Mouse (Mus musculus) forebrain, embryonic 12.5 days (tissue): ENCODE results near the gene Naif1. TPM values are rescaled to one million over a fixed set of nuclear protein-coding genes. Genes with fewer than 3 reads are reported as not detected.

Experiments used
- ATAC-seq: fragments of 200-750 bp; cut with Nextera tagmentation; 2 replicates; pipeline ENCODE4 v1.8.0; 2017; ENCODE audit warnings: moderate TSS enrichment; ENCODE audit not compliant: low FRiP score
- H3K27ac ChIP-seq: fragments of 300-500 bp; sonication (generic); 2 replicates; pipeline ENCODE4 v1.5.1; 2016; ENCODE audit warnings: mild to moderate bottlenecking
- H3K27me3 ChIP-seq: fragments of 300-500 bp; sonication (generic); 2 replicates; pipeline ENCODE4 v1.6.1; 2016; ENCODE audit warnings: mild to moderate bottlenecking
- H3K36me3 ChIP-seq: fragments of 300-500 bp; sonication (generic); replicated peaks from 2 replicates; pipeline ENCODE4 v1.6.1; 2016; ENCODE audit warnings: mild to moderate bottlenecking
- H3K4me1 ChIP-seq: fragments of 300-500 bp; sonication (generic); 2 replicates; pipeline ENCODE4 v1.6.1; 2016
- H3K4me2 ChIP-seq: fragments of 300-500 bp; sonication (generic); 2 replicates; pipeline ENCODE4 v1.6.1; 2016; ENCODE audit warnings: mild to moderate bottlenecking, moderate library complexity
- H3K4me3 ChIP-seq: fragments of 300-500 bp; sonication (generic); replicated peaks from 2 replicates; pipeline ENCODE4 v1.5.1; 2016; ENCODE audit warnings: mild to moderate bottlenecking
- H3K9ac ChIP-seq: fragments of 300-500 bp; sonication (generic); 2 replicates; pipeline ENCODE4 v1.6.1; 2016; ENCODE audit warnings: mild to moderate bottlenecking
- H3K9me3 ChIP-seq: fragments of 300-500 bp; sonication (generic); 2 replicates; pipeline ENCODE4 v1.6.1; 2016
- WGBS: fragments of 180-500 bp; shearing (Covaris S2); methylation state at CpG from one replicate; pipeline ENCODE4 v1.1.7; 2016; 5-methylcytosine and 5-hydroxymethylcytosine counted together
- polyA plus RNA-seq: library from polyadenylated mRNA; unstranded; fragments of >200 nt; fragmentation: Nextera tagmentation; extraction: Ambion mirVana; gene quantifications from 2 replicates; pipeline ENCODE4 v1.2.1, GENCODE M21; 2016

The Naif1 gene
- polyA plus RNA-seq, 1 experiment from 2014 or later, result 6.1 TPM

DNA sequence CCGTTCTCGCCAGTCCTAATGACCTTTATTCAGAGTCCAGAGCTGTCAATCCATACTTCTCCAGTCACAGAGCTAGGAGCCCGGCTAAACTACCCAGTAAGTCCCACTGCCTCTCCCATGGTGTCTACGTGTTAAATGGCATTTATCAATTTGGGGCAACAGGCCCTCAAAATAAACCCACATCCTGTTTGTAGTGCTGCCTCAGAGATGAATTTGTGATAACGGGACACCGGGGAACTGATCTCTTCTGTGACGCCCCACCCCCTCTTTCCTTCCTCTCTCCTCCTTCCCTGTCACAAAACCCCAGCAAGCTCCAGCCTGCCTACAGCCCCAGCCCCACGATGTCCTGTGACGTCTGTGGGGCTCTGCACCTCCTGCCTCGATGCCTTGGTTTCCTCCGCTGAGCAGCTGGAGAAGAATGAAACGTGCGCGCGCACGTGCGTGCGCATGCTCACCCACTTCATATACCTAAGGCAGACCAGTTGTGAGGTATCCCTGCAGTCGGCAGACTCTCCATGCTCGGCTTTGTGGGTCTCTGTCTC lies 45.0 kb downstream of the Naif1 start:
- Histone ChIP-seq H3K4me1 (no peaks in the 10 kb centered on the region), H3K27me3 (no peaks in the 10 kb centered on the region), H3K4me2 (no peak overlapping the region), H3K36me3 (no peaks in the 10 kb centered on the region), H3K9ac (no peak overlapping the region), H3K9me3 (no peaks in the 10 kb centered on the region), H3K27ac (no peak overlapping the region), H3K4me3 (no peak overlapping the region)
- ATAC-seq, result no peak
- 86% methylated on average over 20 of the region's 20 CpGs for WGBS

DNA sequence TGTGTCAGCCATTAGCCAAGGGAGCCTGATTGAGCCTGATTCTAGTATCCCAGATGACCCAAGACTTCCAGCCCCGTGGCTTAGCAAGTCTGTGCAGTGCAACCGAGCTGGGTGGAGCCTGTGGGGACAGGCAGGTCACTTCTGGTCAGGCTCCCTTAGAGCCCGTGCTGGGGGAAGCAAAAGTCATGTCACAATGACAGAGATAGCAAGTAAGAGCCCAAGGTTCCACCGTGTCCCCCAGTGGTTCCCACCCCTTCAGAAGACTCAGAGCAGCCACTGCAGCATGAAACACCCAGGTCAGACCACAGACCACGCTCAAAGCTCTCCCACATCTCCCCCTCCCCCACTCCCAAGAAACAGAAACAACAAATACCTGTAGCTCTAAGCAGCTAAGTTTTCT lies 45.9 kb downstream of the Naif1 start:
- no peaks in the 10 kb centered on the region for H3K36me3 ChIP-seq
- ATAC-seq, result no peak
- H3K4me3 ChIP-seq, result no peak overlapping the region
- H3K27ac ChIP-seq, result no peak overlapping the region
- H3K4me2 ChIP-seq, result no peak overlapping the region
- no peaks in the 10 kb centered on the region for H3K27me3 ChIP-seq
- no peaks in the 10 kb centered on the region for H3K9me3 ChIP-seq
- 75% methylated on average over 5 of the region's 5 CpGs for WGBS
- H3K4me1 ChIP-seq, result no peaks in the 10 kb centered on the region
- H3K9ac ChIP-seq, result no peak overlapping the region

DNA sequence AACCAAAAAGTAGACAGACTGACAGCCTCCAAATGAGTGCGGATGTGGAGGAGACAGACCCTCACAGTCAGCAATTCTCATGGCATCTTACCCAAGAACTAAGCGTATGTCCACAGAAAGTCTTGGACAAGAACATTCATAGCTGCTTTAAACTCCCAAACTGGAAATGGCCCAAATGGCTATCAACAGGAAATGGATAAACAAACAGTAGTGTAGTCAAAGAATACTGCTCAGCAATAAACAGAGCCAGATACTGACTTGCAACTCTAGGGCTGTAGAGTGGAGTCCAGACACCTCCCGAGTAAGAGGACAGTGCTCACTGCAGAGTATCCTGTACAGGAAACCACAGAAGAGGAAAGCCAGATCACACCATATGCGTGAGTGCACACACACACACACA lies 49.1 kb downstream of the Naif1 start:
- no peaks in the 10 kb centered on the region for H3K27me3 ChIP-seq
- no peak for ATAC-seq
- H3K36me3 ChIP-seq, result no peaks in the 10 kb centered on the region
- no peak overlapping the region for H3K4me2 ChIP-seq
- 90% methylated on average over 4 of the region's 4 CpGs for WGBS
- H3K9me3 ChIP-seq, result no peaks in the 10 kb centered on the region
- no peak overlapping the region for H3K4me3 ChIP-seq
- H3K27ac ChIP-seq, result no peak overlapping the region
- no peak overlapping the region for H3K9ac ChIP-seq
- H3K4me1 ChIP-seq, result no peaks in the 10 kb centered on the region

DNA sequence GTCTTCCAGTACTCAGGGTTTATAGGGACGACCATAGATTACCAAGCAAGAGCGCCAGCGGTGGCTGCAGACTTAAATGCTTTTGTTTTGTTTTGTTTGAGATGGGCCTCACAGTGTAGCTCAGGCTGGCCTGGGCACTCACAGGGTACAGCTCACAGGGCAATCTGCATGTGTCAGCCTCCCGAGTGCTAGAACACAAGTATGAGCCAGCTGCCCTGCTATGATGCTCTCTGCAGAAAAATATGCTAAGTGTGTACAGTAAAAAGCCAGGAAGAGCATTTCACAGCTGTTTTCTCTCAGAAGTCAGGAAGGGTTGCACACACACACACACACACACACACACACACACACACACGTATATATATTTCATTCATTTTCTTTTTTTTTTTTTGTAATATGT lies 50.2 kb downstream of the Naif1 start:
- Histone ChIP-seq H3K9me3 (no peaks in the 10 kb centered on the region), H3K4me1 (no peaks in the 10 kb centered on the region), H3K36me3 (no peaks in the 10 kb centered on the region), H3K4me2 (no peak overlapping the region), H3K9ac (no peak overlapping the region), H3K27me3 (no peaks in the 10 kb centered on the region), H3K4me3 (no peak overlapping the region), H3K27ac (no peak overlapping the region)
- ATAC-seq, result no peak
- WGBS, result 72% methylated on average over 5 of the region's 5 CpGs

DNA sequence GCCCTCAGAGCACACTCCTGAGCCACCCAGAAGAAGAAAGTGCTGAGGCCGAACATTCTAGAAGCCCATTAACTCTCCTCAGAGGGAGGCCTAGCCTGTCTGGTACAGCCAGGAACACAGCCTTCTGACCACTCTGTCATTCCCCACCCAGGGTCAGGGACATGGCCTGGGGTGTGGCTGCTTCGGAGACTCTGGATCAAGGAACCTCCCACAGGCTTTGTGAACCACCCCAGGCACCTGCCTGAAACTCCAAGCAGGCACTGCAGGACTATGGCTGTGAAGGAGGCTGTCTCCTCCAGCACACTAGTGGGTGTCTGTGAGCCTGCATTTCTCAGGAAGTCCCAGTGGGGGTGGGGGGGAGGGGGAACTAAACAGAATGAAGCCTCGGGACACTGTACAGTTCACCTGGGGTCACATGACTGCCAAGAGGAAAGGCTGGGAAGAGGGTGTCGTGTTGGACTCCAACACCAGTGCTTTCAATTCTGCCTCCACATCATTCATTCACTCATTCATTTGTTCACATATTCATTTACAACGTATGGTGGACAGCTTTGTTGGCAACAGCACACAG lies 51.6 kb downstream of the Naif1 start:
- Histone ChIP-seq H3K36me3 (no peaks in the 10 kb centered on the region), H3K9me3 (no peaks in the 10 kb centered on the region), H3K27me3 (no peaks in the 10 kb centered on the region), H3K4me2 (no peak overlapping the region), H3K9ac (no peak overlapping the region; the same call in 1 of the 2 replicates), H3K4me3 (no peak overlapping the region), H3K4me1 (no peaks in the 10 kb centered on the region), H3K27ac (no peak overlapping the region)
- 75% methylated on average over 5 of the region's 5 CpGs for WGBS
- no peak for ATAC-seq

DNA sequence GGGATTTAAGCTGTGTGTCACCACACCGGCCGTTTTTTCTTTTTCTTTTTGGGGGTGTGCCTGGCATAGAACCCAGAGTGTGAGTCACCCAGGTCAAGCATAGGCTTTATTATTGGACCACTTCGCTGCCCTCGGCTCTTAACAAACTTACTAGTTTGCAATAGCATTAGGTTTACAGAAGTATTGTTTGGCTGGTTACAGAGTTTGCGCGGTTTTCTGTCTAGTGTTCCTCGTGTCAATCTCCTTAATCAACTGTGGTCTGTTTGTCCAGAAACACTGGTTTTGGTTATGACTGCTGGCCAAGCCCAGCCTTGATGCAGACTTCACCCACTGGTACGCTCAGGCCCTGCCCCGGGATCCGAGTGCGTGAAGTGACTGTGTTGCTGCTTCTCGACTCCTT lies 52.6 kb downstream of the Naif1 start:
- H3K27ac ChIP-seq, result no peak overlapping the region
- H3K36me3 ChIP-seq, result no peaks in the 10 kb centered on the region
- H3K27me3 ChIP-seq, result no peaks in the 10 kb centered on the region
- H3K9me3 ChIP-seq, result no peaks in the 10 kb centered on the region
- H3K9ac ChIP-seq, result no peak overlapping the region
- no peak overlapping the region for H3K4me2 ChIP-seq
- WGBS, result 91% methylated on average over 12 of the region's 12 CpGs
- H3K4me3 ChIP-seq, result no peak overlapping the region
- no peak for ATAC-seq
- H3K4me1 ChIP-seq, result no peaks in the 10 kb centered on the region

DNA sequence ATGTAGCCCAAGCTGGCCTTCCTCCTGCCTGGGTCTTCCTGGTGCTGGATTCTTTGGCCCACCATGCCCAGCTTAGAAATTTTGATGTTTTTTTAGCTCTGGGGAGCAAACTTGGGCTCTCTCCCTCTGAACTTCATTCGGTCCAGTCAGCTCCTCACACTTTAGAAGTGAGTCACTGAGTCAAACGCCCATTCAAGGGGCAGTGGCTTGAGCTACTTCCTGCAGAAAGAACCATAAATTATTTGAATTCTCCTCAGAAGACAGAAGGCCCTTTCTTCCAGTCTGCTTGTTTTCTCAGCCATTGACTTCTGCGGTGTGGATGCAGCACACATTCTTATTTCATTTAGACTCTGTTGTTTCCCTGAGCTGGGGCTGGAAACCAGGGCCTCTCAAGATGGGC lies 53.3 kb downstream of the Naif1 start:
- Histone ChIP-seq H3K27me3 (no peaks in the 10 kb centered on the region), H3K4me3 (no peak overlapping the region), H3K4me2 (no peak overlapping the region), H3K27ac (no peak overlapping the region), H3K9ac (no peak overlapping the region), H3K9me3 (no peaks in the 10 kb centered on the region), H3K4me1 (no peaks in the 10 kb centered on the region), H3K36me3 (no peaks in the 10 kb centered on the region)
- no peak for ATAC-seq
- WGBS, result 72% methylated on average over 3 of the region's 3 CpGs

DNA sequence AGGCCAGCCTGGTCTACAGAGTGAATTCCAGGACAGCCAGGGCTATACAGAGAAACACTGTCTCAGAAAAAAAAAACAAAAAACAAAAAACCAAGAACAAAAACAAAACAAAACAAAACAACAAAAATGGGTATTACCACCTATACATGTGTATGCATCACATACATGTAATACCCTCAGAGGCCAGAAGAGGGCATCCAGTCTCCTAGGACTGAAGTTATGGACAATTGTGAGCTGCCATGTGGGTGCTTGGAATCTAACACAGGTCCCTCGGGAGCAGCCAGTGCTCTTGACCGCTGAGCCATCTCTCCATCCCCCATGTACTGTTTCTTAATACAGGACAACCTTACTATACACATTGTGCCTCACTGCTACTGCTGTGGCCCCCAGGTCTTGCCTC lies 55.3 kb downstream of the Naif1 start:
- Histone ChIP-seq H3K9me3 (no peaks in the 10 kb centered on the region), H3K4me3 (no peak overlapping the region), H3K27me3 (no peaks in the 10 kb centered on the region), H3K27ac (no peak overlapping the region), H3K4me2 (no peak overlapping the region), H3K36me3 (no peaks in the 10 kb centered on the region), H3K9ac (no peak overlapping the region), H3K4me1 (no peaks in the 10 kb centered on the region)
- 100% methylated on average over 2 of the region's 2 CpGs for WGBS
- ATAC-seq, result no peak

Other genes with a start within 250 kb of the Naif1 start
- 26.6 and 29.4 TPM in 2 replicates for gene Pomt1, start 213.9 kb upstream of the Naif1 start, polyA plus RNA-seq
- 76.5 and 78.4 TPM in 2 replicates for gene Uck1, start 190.3 kb upstream of the Naif1 start, polyA plus RNA-seq
- gene Golga2, start 163.1 kb upstream of the Naif1 start, polyA plus RNA-seq, result 23.0 and 26.5 TPM in 2 replicates
- gene Swi5, start 162.4 kb upstream of the Naif1 start, polyA plus RNA-seq, result 391 and 397 TPM in 2 replicates
- gene Ciz1, start 98.1 kb upstream of the Naif1 start, polyA plus RNA-seq, result 59.1 and 67.5 TPM in 2 replicates
- gene Dnm1, start 97.1 kb upstream of the Naif1 start, polyA plus RNA-seq, result 18.6 and 19.4 TPM in 2 replicates
- 51.0 and 51.4 TPM in 2 replicates for gene 1110008P14Rik, start 68.5 kb upstream of the Naif1 start, polyA plus RNA-seq
- 0.45 and 0.50 TPM in 2 replicates for gene Lcn2, start 62.2 kb upstream of the Naif1 start, polyA plus RNA-seq
- gene Ptges2, start 54.6 kb upstream of the Naif1 start, polyA plus RNA-seq, result 29.6 and 29.9 TPM in 2 replicates
- 38.8 and 39.9 TPM in 2 replicates for gene Slc25a25, start 988 bp downstream of the Naif1 start, polyA plus RNA-seq
- gene Fam102a, start 84.9 kb downstream of the Naif1 start, polyA plus RNA-seq, result 8.7 and 9.6 TPM in 2 replicates
- gene Dpm2, start 120.4 kb downstream of the Naif1 start, polyA plus RNA-seq, result 106 and 110 TPM in 2 replicates
- 2.6 and 3.1 TPM in 2 replicates for gene Pip5kl1, start 124.3 kb downstream of the Naif1 start, polyA plus RNA-seq
- 0.19 TPM in 1 of 2 replicates, not detected in the other for gene 9430097D07Rik, start 125.2 kb downstream of the Naif1 start, polyA plus RNA-seq
- gene St6galnac4, start 136.6 kb downstream of the Naif1 start, polyA plus RNA-seq, result 15.1 and 17.0 TPM in 2 replicates
- gene St6galnac6, start 149.3 kb downstream of the Naif1 start, polyA plus RNA-seq, result 11.6 and 11.7 TPM in 2 replicates
- 27.0 and 32.1 TPM in 2 replicates for gene Ak1, start 171.3 kb downstream of the Naif1 start, polyA plus RNA-seq
- 21.0 and 21.4 TPM in 2 replicates for gene Eng, start 196.1 kb downstream of the Naif1 start, polyA plus RNA-seq